Mouse (Mus musculus) brain, embryonic 14.5 days (tissue): ENCODE data around the gene Tssk6.

ENCODE experiments used
- CTCF ChIP-seq: fragments of 200-500 bp; IDR thresholded peaks from 2 replicates; pipeline ENCODE4 v1.5.1; 2012; ENCODE audit warnings: inconsistent platforms, mild to moderate bottlenecking, moderate library complexity, borderline replicate concordance; ENCODE audit not compliant: insufficient read depth, insufficient read length; ENCODE audit errors: extremely low read depth
- POLR2A ChIP-seq: fragments of 200-500 bp; IDR thresholded peaks from 2 replicates; pipeline ENCODE4 v1.6.1; 2012; ENCODE audit warnings: mild to moderate bottlenecking, inconsistent platforms, borderline replicate concordance; ENCODE audit not compliant: poor library complexity, insufficient read depth, insufficient read length, severe bottlenecking; ENCODE audit errors: extremely low read depth

DNA sequence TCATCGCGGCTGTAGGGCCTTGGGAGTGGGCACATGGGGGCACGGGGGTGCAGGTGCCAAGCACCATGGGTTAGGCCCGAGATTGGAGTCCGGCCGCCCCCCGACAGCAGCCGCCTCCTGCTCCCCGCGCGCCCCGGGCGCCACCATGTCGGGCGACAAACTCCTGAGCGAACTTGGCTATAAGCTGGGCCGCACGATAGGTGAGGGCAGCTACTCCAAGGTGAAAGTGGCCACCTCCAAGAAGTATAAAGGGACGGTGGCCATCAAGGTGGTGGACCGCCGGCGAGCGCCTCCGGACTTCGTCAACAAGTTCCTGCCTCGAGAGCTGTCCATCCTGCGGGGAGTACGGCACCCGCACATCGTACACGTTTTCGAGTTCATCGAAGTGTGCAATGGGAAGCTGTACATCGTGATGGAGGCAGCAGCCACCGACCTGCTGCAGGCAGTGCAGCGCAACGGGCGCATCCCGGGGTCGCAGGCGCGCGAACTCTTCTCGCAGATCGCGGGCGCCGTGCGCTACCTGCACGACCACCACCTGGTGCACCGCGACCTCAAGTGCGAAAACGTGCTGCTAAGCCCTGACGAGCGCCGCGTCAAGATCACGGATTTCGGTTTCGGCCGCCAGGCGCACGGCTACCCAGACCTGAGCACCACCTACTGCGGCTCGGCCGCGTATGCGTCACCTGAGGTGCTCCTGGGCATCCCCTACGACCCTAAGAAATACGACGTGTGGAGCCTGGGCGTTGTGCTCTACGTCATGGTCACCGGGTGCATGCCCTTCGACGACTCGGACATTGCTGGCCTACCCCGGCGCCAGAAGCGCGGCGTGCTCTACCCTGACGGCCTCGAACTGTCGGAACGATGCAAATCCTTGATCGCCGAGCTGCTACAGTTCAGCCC lies at the start of gene Tssk6, which contains the start of the genes Ndufa13 and Yjefn3:
- TF ChIP-seq POLR2A (no peak), CTCF (no peak)
